Mouse (Mus musculus) embryonic fibroblast, embryonic 13.5 days (primary cell): Measurements from ENCODE around the gene Myo5c.

Source experiments
- CTCF ChIP-seq: IDR thresholded peaks from 2 replicates; pipeline ENCODE4 v1.5.1; 2011; ENCODE audit warnings: mild to moderate bottlenecking, control low read depth, low read length, moderate library complexity, borderline replicate concordance; ENCODE audit not compliant: insufficient read depth
- POLR2A ChIP-seq: IDR thresholded peaks from 2 replicates; pipeline ENCODE4 v1.6.1; 2011; ENCODE audit warnings: low read depth, mild to moderate bottlenecking, control low read depth, low read length, moderate library complexity

DNA sequence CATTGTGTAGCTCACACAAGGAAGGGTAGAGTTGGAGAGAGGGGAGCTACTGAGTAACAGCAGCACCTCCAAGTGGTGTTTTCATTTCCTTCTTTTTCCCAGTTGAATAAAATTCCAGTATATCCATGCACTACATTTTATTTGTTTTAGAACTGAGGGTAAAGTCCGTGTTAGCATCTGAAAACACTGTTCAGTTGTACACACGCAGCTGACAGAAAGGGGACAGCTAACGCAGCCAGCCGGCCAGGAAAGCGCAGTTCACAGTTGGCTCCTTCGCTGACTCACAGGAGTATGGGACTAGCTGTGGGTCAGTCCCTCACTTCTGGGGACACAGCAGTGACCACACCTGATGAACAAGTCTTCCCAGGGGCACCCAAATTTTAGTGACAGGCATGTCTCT lies 35.3 kb downstream of the Myo5c start:
- TF ChIP-seq CTCF, result no peak
- TF ChIP-seq POLR2A, result no peak
